Mouse (Mus musculus) liver, adult 2 months (tissue): Measurements from ENCODE around the gene Rpia. TPM values are rescaled to one million over a fixed set of nuclear protein-coding genes. Genes with fewer than 3 reads are reported as not detected.

Experiments used
- DNase-seq: peaks from one replicate; pipeline ENCODE4 v3.0.0-alpha.2; 2011; ENCODE audit warnings: low read depth, low spot score; ENCODE audit errors: extremely low read depth
- H3K27ac ChIP-seq: fragments of 200-500 bp; replicated peaks from 2 replicates; pipeline ENCODE4 v1.5.1; 2012; ENCODE audit warnings: low read depth, mild to moderate bottlenecking, control low read depth, inconsistent platforms, low read length; ENCODE audit not compliant: insufficient read depth
- H3K27me3 ChIP-seq: fragments of 200-500 bp; 2 replicates; pipeline ENCODE4 v1.6.1; 2012; ENCODE audit warnings: mild to moderate bottlenecking, moderate library complexity, low read length, inconsistent platforms; ENCODE audit not compliant: control insufficient read depth, insufficient read depth
- H3K36me3 ChIP-seq: fragments of 200-500 bp; 2 replicates; pipeline ENCODE4 v1.6.1; 2012; ENCODE audit warnings: low read length, inconsistent platforms; ENCODE audit not compliant: control insufficient read depth, insufficient read depth
- H3K4me1 ChIP-seq: fragments of 200-500 bp; 2 replicates; pipeline ENCODE4 v1.6.1; 2011; ENCODE audit warnings: low read length; ENCODE audit not compliant: control insufficient read depth, insufficient read depth
- H3K4me3 ChIP-seq: fragments of 200-500 bp; 2 replicates; pipeline ENCODE4 v1.5.1; 2011; ENCODE audit warnings: low read depth, mild to moderate bottlenecking, control low read depth, low read length, moderate library complexity; ENCODE audit not compliant: insufficient read depth
- H3K79me2 ChIP-seq: fragments of 200-500 bp; 2 replicates; pipeline ENCODE4 v1.6.1; 2012; ENCODE audit warnings: inconsistent platforms, mild to moderate bottlenecking, low read length, moderate library complexity; ENCODE audit not compliant: control insufficient read depth, insufficient read depth
- H3K9ac ChIP-seq: fragments of 200-500 bp; 2 replicates; pipeline ENCODE4 v1.6.1; 2012; ENCODE audit warnings: low read depth, mild to moderate bottlenecking, control low read depth, inconsistent platforms, low read length
- CTCF ChIP-seq: fragments of 200-500 bp; IDR thresholded peaks from 2 replicates; pipeline ENCODE4 v1.5.1; 2011; ENCODE audit warnings: low read depth, low read length, control low read depth
- POLR2A ChIP-seq: fragments of 200-500 bp; IDR thresholded peaks from 2 replicates; pipeline ENCODE4 v1.6.1; 2011; ENCODE audit warnings: low read length, control low read depth; ENCODE audit not compliant: insufficient read depth; ENCODE audit errors: extremely low read depth
- whole genome bisulfite sequencing: fragments of 180-500 bp; shearing (Covaris S2); methylation state at CpG from one replicate; pipeline ENCODE4 v1.1.7; 2018; 5-methylcytosine and 5-hydroxymethylcytosine counted together
- polyA plus RNA-seq: library from polyadenylated mRNA; depleted of rRNA; stranded (reverse); fragments of >200 nt; gene quantifications from 2 replicates; pipeline ENCODE4 v1.2.3, GENCODE M21; 2012
- total RNA-seq: library from RNA; depleted of rRNA; stranded (reverse); fragments of >200 nt; gene quantifications from 2 replicates; pipeline ENCODE4 v1.2.3, GENCODE M21; 2014

Gene Rpia
- total and polyA plus RNA-seq, 2 experiments, result 2.0 to 3.0 TPM

GRCm38 (mm10) chr6:70790034-70790650 lies 1.9 kb downstream of the Rpia start:
- Histone ChIP-seq H3K79me2 (peaks cover 15% of the 10 kb centered on the region; the same call in 1 of the 2 replicates), H3K36me3 (peaks cover under 1% of the 10 kb centered on the region; the same call in 1 of the 2 replicates), H3K4me3 (peak overlapping the region; percentile 29), H3K27me3 (no peaks in the 10 kb centered on the region), H3K9ac (peak overlapping the region; percentile 9), H3K27ac (peak overlapping the region; percentile 70), H3K4me1 (peaks cover 30% of the 10 kb centered on the region)
- 50% methylated on average over 9 of the region's 9 CpGs for WGBS
- peak; percentile 24 for DNase-seq
- TF ChIP-seq POLR2A (no peak), CTCF (no peak)

- peak; percentile 85 for DNase-seq
- H3K36me3 ChIP-seq, result peaks cover 6% of the 10 kb centered on the region; the same call in 1 of the 2 replicates
- H3K4me1 ChIP-seq, result peaks cover 30% of the 10 kb centered on the region
- H3K9ac ChIP-seq, result no peak overlapping the region
- no peaks in the 10 kb centered on the region for H3K27me3 ChIP-seq
- WGBS, result 30% methylated on average over 3 of the region's 3 CpGs
- H3K4me3 ChIP-seq, result no peak overlapping the region
- H3K27ac ChIP-seq, result peak overlapping the region; percentile 55
- H3K79me2 ChIP-seq, result peaks cover 15% of the 10 kb centered on the region; the same call in 1 of the 2 replicates
- no peak for TF ChIP-seq POLR2A
- TF ChIP-seq CTCF, result no peak
Measured at GRCm38 (mm10) chr6:70789134-70789533, 2.9 kb downstream of the Rpia start.

GRCm38 (mm10) chr6:70787524-70787923 lies 4.5 kb downstream of the Rpia start:
- WGBS, result 16% methylated on average over 2 of the region's 2 CpGs
- peak; percentile 42 for DNase-seq

GRCm38 (mm10) chr6:70785852-70786251 lies 6.2 kb downstream of the Rpia start:
- Histone ChIP-seq H3K36me3 (peaks cover 20% of the 10 kb centered on the region), H3K27ac (no peak overlapping the region), H3K4me3 (no peak overlapping the region), H3K27me3 (no peaks in the 10 kb centered on the region), H3K9ac (no peak overlapping the region), H3K79me2 (peaks cover 20% of the 10 kb centered on the region; the same call in 1 of the 2 replicates), H3K4me1 (peaks cover 27% of the 10 kb centered on the region)
- TF ChIP-seq CTCF, result no peak
- no peak for TF ChIP-seq POLR2A
- WGBS, result 82% methylated on average over 3 of the region's 3 CpGs
- DNase-seq, result no peak

More at GRCm38 (mm10) chr6:70787524-70787923, 4.5 kb downstream of the Rpia start:
- Histone ChIP-seq H3K9ac (no peak overlapping the region), H3K27ac (no peak overlapping the region), H3K36me3 (peaks cover 15% of the 10 kb centered on the region), H3K27me3 (no peaks in the 10 kb centered on the region), H3K4me1 (peaks cover 27% of the 10 kb centered on the region), H3K4me3 (no peak overlapping the region), H3K79me2 (peaks cover 20% of the 10 kb centered on the region; the same call in 1 of the 2 replicates)
- TF ChIP-seq POLR2A, result no peak
- TF ChIP-seq CTCF, result no peak

- H3K4me1 ChIP-seq, result peaks cover 20% of the 10 kb centered on the region
- no peak overlapping the region for H3K4me3 ChIP-seq
- H3K9ac ChIP-seq, result no peak overlapping the region
- peaks cover 20% of the 10 kb centered on the region; the same call in 1 of the 2 replicates for H3K79me2 ChIP-seq
- TF ChIP-seq CTCF (no peak), POLR2A (no peak)
- WGBS, result 54% methylated on average over 3 of the region's 3 CpGs
- H3K36me3 ChIP-seq, result peaks cover 20% of the 10 kb centered on the region
- no peak overlapping the region for H3K27ac ChIP-seq
- H3K27me3 ChIP-seq, result no peaks in the 10 kb centered on the region
- no peak for DNase-seq
Measured at GRCm38 (mm10) chr6:70784811-70785210, 7.2 kb downstream of the Rpia start.

GRCm38 (mm10) chr6:70781336-70781735 lies 10.7 kb downstream of the Rpia start:
- H3K4me3 ChIP-seq, result no peak overlapping the region
- peaks cover 9% of the 10 kb centered on the region; the same call in 1 of the 2 replicates for H3K79me2 ChIP-seq
- TF ChIP-seq CTCF (no peak), POLR2A (no peak)
- H3K27me3 ChIP-seq, result no peaks in the 10 kb centered on the region
- DNase-seq, result no peak
- H3K9ac ChIP-seq, result no peak overlapping the region
- no peak overlapping the region for H3K27ac ChIP-seq
- H3K4me1 ChIP-seq, result no peaks in the 10 kb centered on the region
- 91% methylated on average over 2 of the region's 2 CpGs for WGBS
- peaks cover 28% of the 10 kb centered on the region for H3K36me3 ChIP-seq
